Mouse (Mus musculus): ENCODE measurements around the gene Olfr13. TPM values are rescaled to one million over a fixed set of nuclear protein-coding genes. Genes with fewer than 3 reads are reported as not detected.
"Not testable (repeated sequence)": the region's sequence is repeated elsewhere in the genome, so short reads cannot be mapped to it uniquely, and the experiment has no call there.

Gene Olfr13
- polyA plus RNA-seq (2015; fragmentation: Nextera tagmentation; extraction: Ambion mirVana): not detected in 2 replicates

DNA sequence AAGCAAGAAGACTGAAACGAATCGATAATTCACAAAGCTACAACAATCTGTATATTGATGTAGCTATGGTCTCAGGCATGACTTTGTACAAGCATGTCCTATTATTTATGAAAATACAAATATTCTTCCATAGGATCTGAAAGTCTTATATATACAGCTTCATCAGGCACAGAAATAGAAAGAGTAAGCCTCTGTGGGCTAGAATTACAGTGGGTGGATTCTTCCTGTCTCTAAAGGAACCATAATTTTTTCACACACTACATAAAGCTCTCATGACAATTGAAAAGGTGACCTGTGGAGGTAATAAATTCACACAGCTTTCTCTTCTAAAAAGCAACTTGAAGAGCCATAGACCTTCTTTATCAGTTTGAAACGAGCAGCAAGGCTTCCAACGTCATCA, at the start of gene Olfr13:
Olfr13 (plus strand) TSS at position 301 of the 400 bp plus-strand sequence.
- WGBS: 55% methylated on average over 4 of the region's 4 CpGs
- Histone ChIP-seq H3K9me3 (ENCODE audit: low read length) (no peaks in the 10 kb centered on the region), H3K4me3 (ENCODE audit: low read length) (no peak within 1 kb of the TSS), H3K27me3 (ENCODE audit: insufficient read depth, low read length) (no peaks in the 10 kb centered on the region), H3K4me1 (ENCODE audit: insufficient read depth, low read length) (no peaks in the 10 kb centered on the region), H3K27ac (ENCODE audit: low read length) (no peak within 1 kb of the TSS), H3K36me3 (ENCODE audit: insufficient read depth, low read length) (no peaks in the 10 kb centered on the region), H3K9ac (replicated peaks; ENCODE audit: low read length) (no peak within 1 kb of the TSS), H3K4me2 (replicated peaks; ENCODE audit: low read depth, low read length) (no peak within 1 kb of the TSS)
- no peak for ATAC-seq (ENCODE audit: low FRiP score, low TSS enrichment)

- H3K4me3 ChIP-seq (ENCODE audit: low read length); H3K27me3 ChIP-seq (ENCODE audit: insufficient read depth, low read length); H3K9me3 ChIP-seq (ENCODE audit: low read length); H3K4me1 ChIP-seq (ENCODE audit: insufficient read depth, low read length); H3K9ac ChIP-seq (replicated peaks; ENCODE audit: low read length); H3K4me2 ChIP-seq (replicated peaks; ENCODE audit: low read depth, low read length); H3K27ac ChIP-seq (ENCODE audit: low read length); ATAC-seq (ENCODE audit: low FRiP score, low TSS enrichment); H3K36me3 ChIP-seq (ENCODE audit: insufficient read depth, low read length): not testable (repeated sequence)
- WGBS: 89% methylated on average over 2 of the region's 2 CpGs
These were observed 25.7 kb upstream of the Olfr13 start, which contains the start of gene Olfr237-ps1 for GRCm38 (mm10) chr6:43146267-43146666. TSS of gene Olfr237-ps1 (plus strand) at chr6:43146567.

DNA sequence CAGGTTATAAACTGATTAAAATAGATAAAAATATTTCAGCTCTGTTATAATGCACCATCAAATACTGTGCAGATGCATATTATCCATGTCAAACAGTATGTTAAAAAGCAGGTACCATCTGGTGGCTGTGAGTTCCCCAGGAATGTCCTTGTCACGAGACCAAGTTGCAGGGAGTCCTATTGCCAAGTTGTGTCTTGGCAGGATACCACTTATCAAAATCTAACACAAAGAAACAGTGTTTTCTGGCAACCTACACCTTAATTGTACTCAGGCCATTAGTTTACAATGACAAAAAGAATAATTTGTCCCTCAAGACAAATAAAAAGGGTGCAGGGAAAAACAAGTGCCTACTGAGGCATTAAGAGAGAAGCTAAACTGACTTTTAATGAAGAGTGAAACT, 12.4 kb upstream of the Olfr13 start:
- Histone ChIP-seq H3K9ac (replicated peaks; ENCODE audit: low read length) (no peak overlapping the region), H3K36me3 (ENCODE audit: insufficient read depth, low read length) (no peaks in the 10 kb centered on the region), H3K4me1 (ENCODE audit: insufficient read depth, low read length) (no peaks in the 10 kb centered on the region), H3K27ac (ENCODE audit: low read length) (no peak overlapping the region), H3K4me2 (replicated peaks; ENCODE audit: low read depth, low read length) (no peak overlapping the region), H3K9me3 (ENCODE audit: low read length) (no peaks in the 10 kb centered on the region), H3K27me3 (ENCODE audit: insufficient read depth, low read length) (no peaks in the 10 kb centered on the region), H3K4me3 (ENCODE audit: low read length) (no peak overlapping the region)
- ATAC-seq (ENCODE audit: low FRiP score, low TSS enrichment): no peak
- 74% methylated on average over 1 of the region's 1 CpGs for WGBS

DNA sequence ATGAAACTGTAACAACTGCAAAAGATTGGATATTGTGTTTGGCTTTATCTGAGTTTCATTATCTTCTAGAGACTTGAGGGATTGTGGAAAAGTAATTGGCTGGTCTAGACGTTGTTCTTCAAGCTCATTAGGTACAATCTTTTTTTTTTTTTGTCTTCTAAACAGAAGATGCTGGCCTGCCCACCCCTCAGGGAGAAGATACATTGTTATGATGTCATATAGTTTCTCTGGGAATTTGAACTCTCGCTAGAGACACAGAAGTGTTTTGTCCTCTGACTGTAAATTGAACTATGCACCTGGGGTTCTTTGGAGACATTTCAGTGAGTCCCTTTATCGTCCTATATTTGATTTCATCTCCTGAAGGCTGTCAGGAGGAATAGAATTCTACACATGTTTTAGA, 9.0 kb upstream of the Olfr13 start, which contains the start of gene Olfr437:
Olfr437 (plus strand) TSS at position 301 of the 400 bp plus-strand sequence.
- WGBS: 69% methylated on average over 3 of the region's 3 CpGs
- no peak for ATAC-seq (ENCODE audit: low FRiP score, low TSS enrichment)
- no peak within 1 kb of the TSS for H3K4me3 ChIP-seq (ENCODE audit: low read length)

DNA sequence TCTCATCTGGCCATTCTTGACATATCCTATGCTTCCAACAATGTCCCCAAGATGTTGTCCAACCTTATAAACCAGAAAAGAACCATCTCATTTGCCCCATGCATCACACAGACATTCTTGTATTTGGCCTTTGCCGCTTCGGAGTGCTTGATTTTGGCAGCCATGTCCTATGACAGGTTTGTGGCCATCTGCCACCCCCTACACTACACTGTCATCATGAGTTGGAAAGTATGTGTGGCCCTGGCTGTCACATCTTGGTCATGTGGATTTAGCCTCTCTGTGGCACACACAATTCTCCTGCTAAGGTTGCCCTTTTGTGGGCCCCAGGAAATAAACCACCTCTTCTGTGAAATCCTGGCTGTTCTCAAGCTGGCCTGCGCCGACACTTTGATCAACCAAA, 4.7 kb upstream of the Olfr13 start:
- Histone ChIP-seq H3K4me2 (replicated peaks; ENCODE audit: low read depth, low read length) (no peak overlapping the region), H3K4me3 (ENCODE audit: low read length) (no peak overlapping the region), H3K27ac (ENCODE audit: low read length) (no peak overlapping the region), H3K36me3 (ENCODE audit: insufficient read depth, low read length) (no peaks in the 10 kb centered on the region), H3K27me3 (ENCODE audit: insufficient read depth, low read length) (no peaks in the 10 kb centered on the region), H3K9me3 (ENCODE audit: low read length) (no peaks in the 10 kb centered on the region), H3K9ac (replicated peaks; ENCODE audit: low read length) (no peak overlapping the region), H3K4me1 (ENCODE audit: insufficient read depth, low read length) (no peaks in the 10 kb centered on the region)
- 91% methylated on average over 4 of the region's 4 CpGs for WGBS
- no peak for ATAC-seq (ENCODE audit: low FRiP score, low TSS enrichment)

More for the DNA sequence above, 9.0 kb upstream of the Olfr13 start, which contains the start of gene Olfr437:
- Histone ChIP-seq H3K9ac (replicated peaks; ENCODE audit: low read length) (no peak within 1 kb of the TSS), H3K9me3 (ENCODE audit: low read length) (no peaks in the 10 kb centered on the region), H3K4me2 (replicated peaks; ENCODE audit: low read depth, low read length) (no peak within 1 kb of the TSS), H3K27ac (ENCODE audit: low read length) (no peak within 1 kb of the TSS), H3K27me3 (ENCODE audit: insufficient read depth, low read length) (no peaks in the 10 kb centered on the region), H3K4me1 (ENCODE audit: insufficient read depth, low read length) (no peaks in the 10 kb centered on the region), H3K36me3 (ENCODE audit: insufficient read depth, low read length) (no peaks in the 10 kb centered on the region)

DNA sequence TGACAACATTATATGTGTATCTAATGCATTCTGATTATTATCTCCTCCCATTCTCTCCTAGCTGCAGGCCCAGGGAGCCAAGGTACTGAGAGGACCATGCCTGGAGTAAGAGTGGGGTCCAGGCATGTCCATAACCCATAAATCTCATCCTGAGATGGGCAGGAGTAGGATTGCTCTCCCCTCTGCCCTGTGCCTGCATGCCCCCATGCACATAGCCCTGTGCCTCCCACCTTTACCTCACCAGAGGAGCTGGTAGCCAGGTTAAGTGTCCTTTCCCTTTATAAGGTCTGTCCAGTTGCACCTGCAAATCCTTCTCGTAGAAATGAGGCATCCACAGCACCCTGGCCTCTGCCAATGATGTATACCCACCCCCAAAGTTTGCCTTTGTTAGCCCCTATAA, 6.2 kb downstream of the Olfr13 start:
- Histone ChIP-seq H3K9ac (replicated peaks; ENCODE audit: low read length) (no peak overlapping the region), H3K27me3 (ENCODE audit: insufficient read depth, low read length) (no peaks in the 10 kb centered on the region), H3K4me3 (ENCODE audit: low read length) (no peak overlapping the region), H3K4me2 (replicated peaks; ENCODE audit: low read depth, low read length) (no peak overlapping the region), H3K27ac (ENCODE audit: low read length) (no peak overlapping the region), H3K9me3 (ENCODE audit: low read length) (no peaks in the 10 kb centered on the region), H3K36me3 (ENCODE audit: insufficient read depth, low read length) (no peaks in the 10 kb centered on the region), H3K4me1 (ENCODE audit: insufficient read depth, low read length) (no peaks in the 10 kb centered on the region)
- no peak for ATAC-seq (ENCODE audit: low FRiP score, low TSS enrichment)
- WGBS: 59% methylated on average over 1 of the region's 1 CpGs

DNA sequence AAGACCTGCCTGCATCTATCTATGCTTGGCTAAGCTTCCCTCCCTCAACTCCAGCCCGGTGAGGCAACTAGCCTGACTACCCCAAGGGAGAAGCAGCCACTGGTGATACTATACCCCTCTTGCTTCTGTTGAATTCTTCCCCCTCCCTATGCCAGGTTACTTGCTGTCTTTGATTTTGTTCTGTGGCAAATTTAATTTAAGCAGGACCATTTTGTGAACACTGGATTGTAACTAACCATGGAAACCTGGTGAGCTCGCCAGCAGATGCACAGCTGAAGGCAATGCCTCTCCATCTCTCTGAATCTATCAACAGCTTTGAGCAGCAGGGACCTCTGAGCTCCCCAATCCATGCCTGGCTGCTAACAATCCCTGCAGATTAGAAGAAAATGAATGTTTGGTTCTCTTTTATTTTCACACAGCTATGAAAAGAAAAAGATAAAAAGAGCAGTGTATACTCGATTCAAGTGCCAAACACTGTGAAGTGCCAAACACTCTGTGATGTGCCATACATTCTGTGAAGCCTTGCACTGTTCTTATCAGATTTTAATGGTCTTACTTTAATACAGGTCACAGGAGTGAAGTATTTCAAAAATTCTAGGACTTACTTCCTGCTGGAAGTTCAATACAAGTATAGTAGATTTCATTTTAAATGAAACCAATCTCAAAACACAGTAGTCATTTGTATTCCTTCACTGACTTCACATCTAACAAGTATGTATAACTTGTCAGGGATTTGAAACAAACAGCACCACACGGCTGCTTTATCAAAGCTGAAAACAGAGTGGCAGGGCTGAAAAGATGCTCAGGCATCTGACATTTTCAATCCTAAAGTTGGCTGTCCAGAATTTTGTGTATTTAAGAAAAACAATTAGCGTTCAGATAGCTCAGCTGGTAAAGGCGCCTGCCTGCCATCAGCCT, 6.9 kb downstream of the Olfr13 start:
- H3K9me3 ChIP-seq (ENCODE audit: low read length): no peaks in the 10 kb centered on the region
- no peak for ATAC-seq (ENCODE audit: low FRiP score, low TSS enrichment)
- WGBS: 68% methylated on average over 6 of the region's 6 CpGs
- no peak overlapping the region for H3K27ac ChIP-seq (ENCODE audit: low read length)
- no peaks in the 10 kb centered on the region for H3K4me1 ChIP-seq (ENCODE audit: insufficient read depth, low read length)
- no peak overlapping the region for H3K9ac ChIP-seq (replicated peaks; ENCODE audit: low read length)
- no peaks in the 10 kb centered on the region for H3K27me3 ChIP-seq (ENCODE audit: insufficient read depth, low read length)
- no peak overlapping the region for H3K4me2 ChIP-seq (replicated peaks; ENCODE audit: low read depth, low read length)
- H3K36me3 ChIP-seq (ENCODE audit: insufficient read depth, low read length): no peaks in the 10 kb centered on the region
- no peak overlapping the region for H3K4me3 ChIP-seq (ENCODE audit: low read length)

GRCm38 (mm10) chr6:43190986-43191385, 19.0 kb downstream of the Olfr13 start:
- no peak overlapping the region for H3K4me2 ChIP-seq (replicated peaks; ENCODE audit: low read depth, low read length)
- no peak overlapping the region for H3K27ac ChIP-seq (ENCODE audit: low read length)
- H3K4me3 ChIP-seq (ENCODE audit: low read length): no peak overlapping the region
- ATAC-seq (ENCODE audit: low FRiP score, low TSS enrichment): no peak
- H3K9ac ChIP-seq (replicated peaks; ENCODE audit: low read length): no peak overlapping the region
- 69% methylated on average over 3 of the region's 3 CpGs for WGBS
- H3K36me3 ChIP-seq (ENCODE audit: insufficient read depth, low read length): no peaks in the 10 kb centered on the region
- no peaks in the 10 kb centered on the region for H3K9me3 ChIP-seq (ENCODE audit: low read length)
- no peaks in the 10 kb centered on the region for H3K27me3 ChIP-seq (ENCODE audit: insufficient read depth, low read length)
- H3K4me1 ChIP-seq (ENCODE audit: insufficient read depth, low read length): no peaks in the 10 kb centered on the region

GRCm38 (mm10) chr6:43196781-43197180, 24.8 kb downstream of the Olfr13 start, which contains the start of gene Olfr435:
TSS of gene Olfr435 (plus strand) at chr6:43197146.
- Histone ChIP-seq H3K4me3 (ENCODE audit: low read length) (no peak within 1 kb of the TSS), H3K4me1 (ENCODE audit: insufficient read depth, low read length) (no peaks in the 10 kb centered on the region), H3K27me3 (ENCODE audit: insufficient read depth, low read length) (no peaks in the 10 kb centered on the region), H3K4me2 (replicated peaks; ENCODE audit: low read depth, low read length) (no peak within 1 kb of the TSS), H3K9ac (replicated peaks; ENCODE audit: low read length) (no peak within 1 kb of the TSS), H3K9me3 (ENCODE audit: low read length) (no peaks in the 10 kb centered on the region), H3K36me3 (ENCODE audit: insufficient read depth, low read length) (no peaks in the 10 kb centered on the region), H3K27ac (ENCODE audit: low read length) (no peak within 1 kb of the TSS)
- ATAC-seq (ENCODE audit: low FRiP score, low TSS enrichment): no peak

DNA sequence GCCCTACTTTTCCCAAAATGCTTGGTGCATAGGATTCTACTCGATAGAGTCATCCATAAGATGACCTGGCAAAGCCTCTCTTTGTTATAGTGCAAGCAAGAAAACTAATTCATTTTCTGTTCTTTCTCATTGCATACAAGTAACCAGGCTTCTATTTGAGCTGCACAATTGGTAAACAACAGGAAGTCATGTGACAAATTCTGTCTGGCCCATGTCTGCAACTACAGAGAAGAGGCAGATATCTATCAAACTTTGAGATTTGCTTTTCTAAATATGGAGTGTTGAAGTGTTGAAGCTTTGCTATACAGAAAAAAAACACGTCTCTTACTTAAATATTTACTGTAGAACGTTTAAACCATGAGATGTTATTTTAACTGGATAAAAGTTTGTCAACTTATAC, 26.2 kb downstream of the Olfr13 start:
- 80% methylated on average over 3 of the region's 3 CpGs for WGBS
- Histone ChIP-seq H3K27me3 (ENCODE audit: insufficient read depth, low read length) (no peaks in the 10 kb centered on the region), H3K4me2 (replicated peaks; ENCODE audit: low read depth, low read length) (no peak overlapping the region), H3K27ac (ENCODE audit: low read length) (no peak overlapping the region), H3K9ac (replicated peaks; ENCODE audit: low read length) (no peak overlapping the region), H3K36me3 (ENCODE audit: insufficient read depth, low read length) (no peaks in the 10 kb centered on the region), H3K4me3 (ENCODE audit: low read length) (no peak overlapping the region), H3K4me1 (ENCODE audit: insufficient read depth, low read length) (no peaks in the 10 kb centered on the region), H3K9me3 (ENCODE audit: low read length) (no peaks in the 10 kb centered on the region)
- no peak for ATAC-seq (ENCODE audit: low FRiP score, low TSS enrichment)

Measured in kidney, embryonic 16.5 days (tissue).